Mouse (Mus musculus) brain, embryonic 14.5 days (tissue): ENCODE measurements at regions not wholly inside any gene's neighbourhood (a gene's known extent, or its start where the extent isn't known, plus 50 kb on each side); places are given as distances from the start of the nearest gene placed in this dataset.

Experiments
- CTCF ChIP-seq: fragments of 200-500 bp; IDR thresholded peaks from 2 replicates; pipeline ENCODE4 v1.5.1; 2012; ENCODE audit warnings: inconsistent platforms, mild to moderate bottlenecking, moderate library complexity, borderline replicate concordance; ENCODE audit not compliant: insufficient read depth, insufficient read length; ENCODE audit errors: extremely low read depth
- POLR2A ChIP-seq: fragments of 200-500 bp; IDR thresholded peaks from 2 replicates; pipeline ENCODE4 v1.6.1; 2012; ENCODE audit warnings: mild to moderate bottlenecking, inconsistent platforms, borderline replicate concordance; ENCODE audit not compliant: poor library complexity, insufficient read depth, insufficient read length, severe bottlenecking; ENCODE audit errors: extremely low read depth

GRCm38 (mm10) chr17:27303061-27303460, 98.8 kb upstream of the Lemd2 start:
- TF ChIP-seq CTCF: no peak
- no peak for TF ChIP-seq POLR2A
